In the genomic region with DNA sequence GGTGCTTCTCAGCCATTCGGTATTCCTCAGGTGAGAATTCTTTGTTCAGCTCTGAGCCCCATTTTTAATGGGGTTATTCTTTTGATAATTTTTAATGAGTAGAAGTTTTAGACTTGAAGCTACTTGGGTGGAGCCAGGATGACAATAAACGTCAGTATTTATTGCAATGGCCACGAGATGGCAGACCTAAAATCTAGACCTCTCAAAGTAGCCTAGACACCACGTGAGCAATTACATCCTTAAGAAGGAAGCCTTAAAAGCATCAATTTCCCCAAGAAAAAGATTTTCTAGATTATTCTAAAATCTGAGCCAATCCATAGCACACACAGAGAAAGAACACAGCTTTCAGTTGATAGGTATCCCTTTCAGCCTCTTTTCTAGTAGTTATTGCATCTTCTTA, we compare ENCODE assay signal across 16 mouse cellular contexts.
DNase-seq lines count a peak whose midpoint lies in the region; ATAC-seq and TF ChIP-seq lines count a peak whose summit lies in the region.
"Had no signal": no experiment of that assay in that cellular context is flagged by ENCODE, and none has a peak within 500 bp of the region (broad histone marks: within the 10 kb centered on the region; RNA-seq: fewer than 3 reads in every experiment).

No protein-coding gene starts in this region.

- H3K9ac ChIP-seq in intestine, postnatal 0 days (ENCODE audit: low read depth, low read length) = no peak overlapping the region
- no peak overlapping the region for H3K9ac ChIP-seq in intestine, embryonic 16.5 days (ENCODE audit: low read depth, low read length)
- no peak overlapping the region for H3K9ac ChIP-seq in lung, embryonic 14.5 days
- H3K9ac ChIP-seq: forebrain, postnatal 0 days; lung, embryonic 15.5 days had no signal

- no peak overlapping the region for H3K4me2 ChIP-seq in intestine, postnatal 0 days (replicated peaks; ENCODE audit: low read depth)
- no peak overlapping the region for H3K4me2 ChIP-seq in intestine, embryonic 16.5 days (ENCODE audit: low read depth, low read length)
- H3K4me2 ChIP-seq in lung, embryonic 14.5 days = no peak overlapping the region
- H3K4me2 ChIP-seq: lung, embryonic 15.5 days had no signal

- H3K36me3 ChIP-seq in intestine, postnatal 0 days (ENCODE audit: control insufficient read depth, insufficient read depth) = no peaks in the 10 kb centered on the region
- no peaks in the 10 kb centered on the region for H3K36me3 ChIP-seq in intestine, embryonic 16.5 days (ENCODE audit: control insufficient read depth, insufficient read depth, low read length)
- H3K36me3 ChIP-seq in lung, embryonic 14.5 days (ENCODE audit: insufficient read depth) = no peaks in the 10 kb centered on the region
- H3K36me3 ChIP-seq: heart, embryonic 10.5 days; lung, embryonic 15.5 days; midbrain, embryonic 10.5 days had no signal

- in situ Hi-C loops in Patski (cut with MboI; ENCODE audit: low pct_unique_long_range_greater_than_20kb) = no loop called here

- POLR2A ChIA-PET in Patski (lab: Charles Lee) = no interaction called here

- H3K9me3 ChIP-seq in intestine, postnatal 0 days (ENCODE audit: control insufficient read depth) = no peaks in the 10 kb centered on the region
- no peaks in the 10 kb centered on the region for H3K9me3 ChIP-seq in intestine, embryonic 16.5 days (ENCODE audit: control insufficient read depth, low read length)
- H3K9me3 ChIP-seq in lung, embryonic 14.5 days (ENCODE audit: low read depth, low read length) = no peaks in the 10 kb centered on the region
- H3K9me3 ChIP-seq: heart, embryonic 10.5 days; lung, embryonic 15.5 days; midbrain, embryonic 10.5 days had no signal

- 51% methylated on average over 4 of the region's 4 CpGs for WGBS in intestine, postnatal 0 days
- 47% methylated on average over 4 of the region's 4 CpGs for WGBS in intestine, embryonic 16.5 days
- WGBS in lung, embryonic 14.5 days = 53% methylated on average over 4 of the region's 4 CpGs

- H3K4me3 ChIP-seq in intestine, postnatal 0 days (ENCODE audit: low read depth, low read length) = no peak overlapping the region
- no peak overlapping the region for H3K4me3 ChIP-seq in intestine, embryonic 16.5 days (ENCODE audit: low read length)
- H3K4me3 ChIP-seq in lung, embryonic 14.5 days (ENCODE audit: low read depth, low read length) = no peak overlapping the region
- H3K4me3 ChIP-seq: heart, embryonic 10.5 days; lung, embryonic 15.5 days; midbrain, embryonic 10.5 days had no signal

- H3K27ac ChIP-seq in intestine, postnatal 0 days (ENCODE audit: low read depth, low read length) = no peak overlapping the region
- no peak overlapping the region for H3K27ac ChIP-seq in intestine, embryonic 16.5 days (ENCODE audit: low read length)
- no peak overlapping the region for H3K27ac ChIP-seq in lung, embryonic 14.5 days (ENCODE audit: low read depth)
- H3K27ac ChIP-seq: heart, embryonic 10.5 days; lung, embryonic 15.5 days; midbrain, embryonic 10.5 days had no signal

- peak; percentile 34 for TF ChIP-seq CTCF in intestine, postnatal 0 days (IDR thresholded peaks at IDR 0.05; ENCODE audit: low read depth)
- TF ChIP-seq CTCF in lung, embryonic 14.5 days (IDR thresholded peaks at IDR 0.05; ENCODE audit: low read depth) = peak; percentile 28; the same call in 1 of the 2 replicates
- TF ChIP-seq CTCF in Patski (IDR thresholded peaks at IDR 0.05) = peak; percentile 25

- H3K4me1 ChIP-seq in intestine, postnatal 0 days (replicated peaks; ENCODE audit: control insufficient read depth, insufficient read depth, low read length) = no peaks in the 10 kb centered on the region
- 0 out of 2 replicates have a peak, but pooled peaks cover 2% of the 10 kb centered on the region for H3K4me1 ChIP-seq in intestine, embryonic 16.5 days (ENCODE audit: control insufficient read depth, insufficient read depth, low read length)
- H3K4me1 ChIP-seq in lung, embryonic 14.5 days (ENCODE audit: insufficient read depth) = no peaks in the 10 kb centered on the region
- H3K4me1 ChIP-seq: lung, embryonic 15.5 days; midbrain, embryonic 10.5 days had no signal

- DNase-seq in adrenal gland, adult 2 months = peak; percentile 8
- DNase-seq in adrenal gland, postnatal 14 days = no peak
- peak; percentile 49 for DNase-seq in lung, embryonic 14.5 days
- no peak for DNase-seq in lung, postnatal 4 days
- no peak for DNase-seq in Patski (ENCODE audit: low read depth, low spot score)
- no peak for DNase-seq in spleen, postnatal 10 days (ENCODE audit: low spot score in 2 of 2)
- DNase-seq: cerebellum, adult 9-11 months; forebrain, postnatal 0 days; liver; right cerebral cortex, postnatal 14 days; thymus, postnatal 36 days had no signal

- CTCF ChIA-PET in Patski (lab: Charles Lee) = no interaction called here

- H3K27me3 ChIP-seq in intestine, postnatal 0 days (replicated peaks; ENCODE audit: control insufficient read depth, insufficient read depth, low read length) = no peaks in the 10 kb centered on the region
- no peaks in the 10 kb centered on the region for H3K27me3 ChIP-seq in intestine, embryonic 16.5 days (replicated peaks; ENCODE audit: control insufficient read depth, insufficient read depth, low read length)
- H3K27me3 ChIP-seq in lung, embryonic 14.5 days (ENCODE audit: insufficient read depth, low read length) = no peaks in the 10 kb centered on the region
- H3K27me3 ChIP-seq in Patski = peaks cover 3% of the 10 kb centered on the region

- ATAC-seq in intestine, postnatal 0 days = no peak
- ATAC-seq in intestine, embryonic 16.5 days = no peak
- no peak for ATAC-seq in lung, embryonic 14.5 days (ENCODE audit: insufficient read depth)
- ATAC-seq in Patski = no peak
- ATAC-seq: forebrain, postnatal 0 days had no signal

Comparison
In these comparisons a context has a peak if more than half of its experiments do, and no peak if none do; other contexts are left out.
1. DNase-seq: peak in adrenal gland, adult 2 months (single experiment) and lung, embryonic 14.5 days (single experiment); none in adrenal gland, postnatal 14 days (single experiment), lung, postnatal 4 days (0 of 2), Patski (single experiment) and spleen, postnatal 10 days (0 of 2).
2. Peak in every context shown above with its lines, with median percentiles within 50 percentile points of each other: CTCF ChIP-seq.